Mouse (Mus musculus) hindbrain, embryonic 12.5 days (tissue): Measurements from ENCODE around the gene B230217C12Rik. TPM values are rescaled to one million over a fixed set of nuclear protein-coding genes. Genes with fewer than 3 reads are reported as not detected.

Source experiments
- ATAC-seq: fragments of 200-750 bp; cut with Nextera tagmentation; 2 replicates; pipeline ENCODE4 v1.8.0; 2017; ENCODE audit warnings: moderate TSS enrichment; ENCODE audit not compliant: low FRiP score
- H3K27ac ChIP-seq: fragments of 300-500 bp; sonication (generic); 2 replicates; pipeline ENCODE4 v1.5.1; 2016; ENCODE audit warnings: mild to moderate bottlenecking
- H3K27me3 ChIP-seq: fragments of 300-500 bp; sonication (generic); 2 replicates; pipeline ENCODE4 v1.6.1; 2016; ENCODE audit warnings: mild to moderate bottlenecking
- H3K36me3 ChIP-seq: fragments of 300-500 bp; sonication (generic); 2 replicates; pipeline ENCODE4 v1.6.1; 2016; ENCODE audit warnings: mild to moderate bottlenecking
- H3K4me1 ChIP-seq: fragments of 300-500 bp; sonication (generic); 2 replicates; pipeline ENCODE4 v1.6.1; 2016
- H3K4me2 ChIP-seq: fragments of 300-500 bp; sonication (generic); replicated peaks from 2 replicates; pipeline ENCODE4 v1.6.1; 2016; ENCODE audit warnings: mild to moderate bottlenecking
- H3K4me3 ChIP-seq: fragments of 300-500 bp; sonication (generic); 2 replicates; pipeline ENCODE4 v1.5.1; 2016; ENCODE audit warnings: mild to moderate bottlenecking
- H3K9ac ChIP-seq: fragments of 300-500 bp; sonication (generic); 2 replicates; pipeline ENCODE4 v1.6.1; 2016; ENCODE audit warnings: mild to moderate bottlenecking, moderate library complexity
- H3K9me3 ChIP-seq: fragments of 300-500 bp; sonication (generic); replicated peaks from 2 replicates; pipeline ENCODE4 v1.6.1; 2016; ENCODE audit warnings: mild to moderate bottlenecking
- WGBS: fragments of 180-500 bp; shearing (Covaris S2); methylation state at CpG from one replicate; pipeline ENCODE4 v1.1.7; 2016; 5-methylcytosine and 5-hydroxymethylcytosine counted together
- polyA plus RNA-seq: library from polyadenylated mRNA; unstranded; fragments of >200 nt; fragmentation: Nextera tagmentation; extraction: Ambion mirVana; gene quantifications from 2 replicates; pipeline ENCODE4 v1.2.1, GENCODE M21; 2016

B230217C12Rik gene
- polyA plus RNA-seq, 1 experiment from 2014 or later, result 14.1 TPM

DNA sequence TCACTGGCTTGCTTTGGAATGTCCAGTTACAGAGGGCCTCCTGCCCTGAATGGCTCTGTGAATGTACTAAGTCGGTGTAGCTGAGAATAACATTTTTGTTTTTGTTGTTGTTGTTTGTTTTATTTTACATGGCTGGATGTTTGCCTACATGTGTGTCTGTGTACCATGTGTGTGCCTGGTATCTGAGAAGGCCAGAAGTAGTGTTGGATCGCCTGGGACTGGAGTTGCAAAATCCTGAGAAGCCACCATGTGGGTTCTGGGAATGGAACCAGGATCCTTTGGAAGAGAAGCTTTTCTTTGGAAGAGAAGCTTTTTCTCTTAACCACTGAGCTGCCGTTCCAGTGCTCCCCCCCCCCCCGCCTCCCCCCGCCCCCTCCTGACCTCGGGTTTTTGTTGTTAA lies 38.1 kb upstream of the B230217C12Rik start:
- no peak overlapping the region for H3K27ac ChIP-seq
- H3K4me3 ChIP-seq, result no peak overlapping the region
- H3K4me1 ChIP-seq, result peaks cover 57% of the 10 kb centered on the region
- 0 out of 2 replicates have a peak overlapping the region, but pooled peaks have one; percentile 77 for H3K4me2 ChIP-seq
- no peaks in the 10 kb centered on the region for H3K9me3 ChIP-seq
- peaks cover 9% of the 10 kb centered on the region for H3K36me3 ChIP-seq
- H3K27me3 ChIP-seq, result no peaks in the 10 kb centered on the region
- no peak overlapping the region for H3K9ac ChIP-seq
- no peak for ATAC-seq
- WGBS, result 44% methylated on average over 5 of the region's 6 CpGs

- H3K4me1 ChIP-seq, result peaks cover 67% of the 10 kb centered on the region
- H3K27me3 ChIP-seq, result no peaks in the 10 kb centered on the region
- 80% methylated on average over 5 of the region's 5 CpGs for WGBS
- H3K4me3 ChIP-seq, result no peak overlapping the region
- H3K9ac ChIP-seq, result no peak overlapping the region
- ATAC-seq, result no peak
- H3K4me2 ChIP-seq, result no peak overlapping the region
- H3K27ac ChIP-seq, result no peak overlapping the region
- H3K36me3 ChIP-seq, result peaks cover 20% of the 10 kb centered on the region
- no peaks in the 10 kb centered on the region for H3K9me3 ChIP-seq
Measured at GRCm38 (mm10) chr11:97803847-97804246, 36.7 kb upstream of the B230217C12Rik start.

- no peak for ATAC-seq
- Histone ChIP-seq H3K27me3 (no peaks in the 10 kb centered on the region), H3K4me1 (peaks cover 74% of the 10 kb centered on the region), H3K4me2 (peak overlapping the region; percentile 36), H3K36me3 (peaks cover 27% of the 10 kb centered on the region), H3K4me3 (no peak overlapping the region), H3K9ac (peak overlapping the region; percentile 27; the same call in 1 of the 2 replicates), H3K27ac (peak overlapping the region; percentile 77), H3K9me3 (no peaks in the 10 kb centered on the region)
- 20% methylated on average over 9 of the region's 9 CpGs for WGBS
Measured at GRCm38 (mm10) chr11:97804841-97805661, 35.5 kb upstream of the B230217C12Rik start.

GRCm38 (mm10) chr11:97805662-97806612 lies 34.6 kb upstream of the B230217C12Rik start:
- no peaks in the 10 kb centered on the region for H3K27me3 ChIP-seq
- peak overlapping the region; percentile 39; the same call in 1 of the 2 replicates for H3K9ac ChIP-seq
- peaks cover 27% of the 10 kb centered on the region for H3K36me3 ChIP-seq
- peak overlapping the region; percentile 36 for H3K4me2 ChIP-seq
- peaks cover 79% of the 10 kb centered on the region for H3K4me1 ChIP-seq
- ATAC-seq, result peak; percentile 34; the same call in 1 of the 2 replicates
- no peaks in the 10 kb centered on the region for H3K9me3 ChIP-seq
- H3K27ac ChIP-seq, result peak overlapping the region; percentile 77
- H3K4me3 ChIP-seq, result no peak overlapping the region
- WGBS, result 40% methylated on average over 15 of the region's 15 CpGs

DNA sequence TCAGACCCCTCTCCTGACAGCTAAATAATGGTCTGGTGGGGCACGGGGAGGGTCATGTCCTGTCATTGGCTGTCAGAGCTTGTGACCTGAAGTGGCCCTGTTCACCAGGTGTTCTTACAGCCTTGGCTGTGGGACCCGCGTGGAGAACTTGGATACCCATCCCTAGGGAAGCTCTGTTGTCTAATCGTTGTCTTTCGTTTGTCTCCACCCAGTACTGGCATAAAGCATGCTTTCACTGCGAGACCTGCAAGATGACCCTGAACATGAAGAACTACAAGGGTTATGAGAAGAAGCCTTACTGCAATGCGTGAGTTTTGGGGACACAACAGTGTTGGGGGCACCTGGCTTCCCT lies 34.0 kb upstream of the B230217C12Rik start:
- H3K27me3 ChIP-seq, result no peaks in the 10 kb centered on the region
- H3K4me1 ChIP-seq, result peaks cover 79% of the 10 kb centered on the region
- WGBS, result 57% methylated on average over 7 of the region's 7 CpGs
- peaks cover 27% of the 10 kb centered on the region for H3K36me3 ChIP-seq
- ATAC-seq, result no peak
- H3K4me3 ChIP-seq, result no peak overlapping the region
- H3K27ac ChIP-seq, result peak overlapping the region; percentile 77
- H3K9me3 ChIP-seq, result no peaks in the 10 kb centered on the region
- no peak overlapping the region for H3K9ac ChIP-seq
- H3K4me2 ChIP-seq, result peak overlapping the region; percentile 36; the same call in 1 of the 2 replicates

DNA sequence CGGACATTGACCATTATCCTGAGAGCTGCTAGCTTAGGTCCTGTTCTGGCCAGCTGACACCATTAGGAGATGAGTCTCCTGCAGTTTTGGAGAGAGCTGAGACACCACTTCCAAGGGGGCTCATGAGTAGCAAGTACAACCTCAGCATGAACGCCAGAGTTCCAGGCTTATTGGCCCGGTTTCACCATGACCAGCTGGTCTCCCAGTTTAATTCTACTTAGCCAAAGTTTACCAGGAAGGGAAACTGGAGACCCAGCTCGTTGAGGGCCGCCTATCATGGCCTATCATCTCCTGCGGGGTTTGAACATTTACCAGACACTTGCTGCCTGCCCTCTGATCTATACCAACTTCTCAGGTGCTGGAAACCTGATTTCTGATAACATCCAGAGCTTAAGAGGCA lies 33.0 kb upstream of the B230217C12Rik start:
- no peak for ATAC-seq
- Histone ChIP-seq H3K4me1 (peaks cover 80% of the 10 kb centered on the region), H3K27me3 (no peaks in the 10 kb centered on the region), H3K4me2 (no peak overlapping the region), H3K9ac (no peak overlapping the region), H3K27ac (no peak overlapping the region; the same call in 1 of the 2 replicates), H3K36me3 (peaks cover 27% of the 10 kb centered on the region), H3K9me3 (no peaks in the 10 kb centered on the region), H3K4me3 (no peak overlapping the region)
- 45% methylated on average over 6 of the region's 6 CpGs for WGBS

GRCm38 (mm10) chr11:97808093-97808492 lies 32.5 kb upstream of the B230217C12Rik start:
- H3K4me3 ChIP-seq, result no peak overlapping the region
- no peak for ATAC-seq
- 0 out of 2 replicates have a peak overlapping the region, but pooled peaks have one; percentile 4 for H3K9ac ChIP-seq
- no peaks in the 10 kb centered on the region for H3K9me3 ChIP-seq
- WGBS, result 69% methylated on average over 2 of the region's 2 CpGs
- no peak overlapping the region for H3K4me2 ChIP-seq
- peaks cover 27% of the 10 kb centered on the region for H3K36me3 ChIP-seq
- H3K27me3 ChIP-seq, result no peaks in the 10 kb centered on the region
- peaks cover 85% of the 10 kb centered on the region for H3K4me1 ChIP-seq
- peak overlapping the region; percentile 17 for H3K27ac ChIP-seq

GRCm38 (mm10) chr11:97808621-97809234 lies 31.9 kb upstream of the B230217C12Rik start:
- H3K4me1 ChIP-seq, result peaks cover 91% of the 10 kb centered on the region
- peak overlapping the region; percentile 55; the same call in 1 of the 2 replicates for H3K27ac ChIP-seq
- H3K9ac ChIP-seq, result peak overlapping the region; percentile 18; the same call in 1 of the 2 replicates
- H3K9me3 ChIP-seq, result no peaks in the 10 kb centered on the region
- peaks cover 31% of the 10 kb centered on the region for H3K36me3 ChIP-seq
- no peak overlapping the region for H3K4me3 ChIP-seq
- no peaks in the 10 kb centered on the region for H3K27me3 ChIP-seq
- WGBS, result 36% methylated on average over 5 of the region's 5 CpGs
- no peak for ATAC-seq
- no peak overlapping the region; the same call in 1 of the 2 replicates for H3K4me2 ChIP-seq

- peaks cover 89% of the 10 kb centered on the region for H3K4me1 ChIP-seq
- no peak overlapping the region for H3K4me3 ChIP-seq
- 70% methylated on average over 7 of the region's 7 CpGs for WGBS
- ATAC-seq, result no peak
- peaks cover 39% of the 10 kb centered on the region for H3K36me3 ChIP-seq
- H3K9ac ChIP-seq, result peak overlapping the region; percentile 18; the same call in 1 of the 2 replicates
- peak overlapping the region; percentile 55; the same call in 1 of the 2 replicates for H3K27ac ChIP-seq
- H3K4me2 ChIP-seq, result no peak overlapping the region; the same call in 1 of the 2 replicates
- H3K27me3 ChIP-seq, result no peaks in the 10 kb centered on the region
- H3K9me3 ChIP-seq, result no peaks in the 10 kb centered on the region
Measured at GRCm38 (mm10) chr11:97809235-97810121, 31.1 kb upstream of the B230217C12Rik start.

DNA sequence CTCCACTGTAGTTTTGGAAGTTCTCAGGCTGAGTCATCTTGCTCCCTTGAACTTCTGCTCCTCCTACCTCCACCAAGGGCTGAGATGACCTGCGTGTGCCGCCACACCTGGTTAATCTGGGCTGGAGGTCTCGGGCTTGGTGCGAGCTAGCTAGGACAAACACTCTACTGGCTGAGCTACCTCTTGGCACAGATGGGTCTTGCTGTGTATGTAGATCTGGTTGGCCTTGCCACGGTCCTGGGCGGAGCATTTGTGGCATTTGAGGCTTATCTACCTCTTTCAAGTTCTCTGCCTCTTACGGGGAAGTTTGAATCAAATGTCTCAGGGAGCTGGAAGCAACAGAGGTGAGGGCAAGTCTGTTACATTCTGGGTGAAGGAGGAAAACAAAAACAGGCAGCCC lies 30.2 kb upstream of the B230217C12Rik start:
- H3K36me3 ChIP-seq, result peaks cover 41% of the 10 kb centered on the region
- H3K4me3 ChIP-seq, result no peak overlapping the region
- H3K27me3 ChIP-seq, result no peaks in the 10 kb centered on the region
- WGBS, result 77% methylated on average over 7 of the region's 7 CpGs
- H3K9ac ChIP-seq, result no peak overlapping the region
- H3K4me1 ChIP-seq, result peaks cover 83% of the 10 kb centered on the region
- no peak overlapping the region for H3K4me2 ChIP-seq
- no peak overlapping the region for H3K27ac ChIP-seq
- ATAC-seq, result no peak
- no peaks in the 10 kb centered on the region for H3K9me3 ChIP-seq

DNA sequence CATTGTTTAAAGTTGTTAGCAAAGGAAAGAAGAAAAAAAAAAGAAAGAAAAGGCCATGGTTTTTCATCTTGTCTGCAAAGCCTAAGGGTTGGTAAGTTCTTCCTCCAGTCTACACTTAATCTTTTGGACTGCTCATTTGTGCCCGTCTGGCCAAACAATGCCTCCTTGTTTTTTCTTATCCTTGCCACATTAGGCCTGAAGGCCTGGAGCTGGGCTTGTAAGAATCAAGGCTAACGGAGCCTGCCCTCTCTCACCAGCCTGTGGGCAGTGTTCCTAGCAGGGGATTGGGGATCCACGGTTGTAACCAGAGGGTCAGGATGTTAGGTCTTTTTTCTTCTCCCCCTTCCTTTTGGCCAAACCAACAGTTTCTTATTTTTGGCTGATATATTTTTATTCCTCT lies 29.6 kb upstream of the B230217C12Rik start:
- no peak for ATAC-seq
- Histone ChIP-seq H3K4me3 (no peak overlapping the region), H3K9me3 (no peaks in the 10 kb centered on the region), H3K9ac (no peak overlapping the region), H3K4me2 (no peak overlapping the region; the same call in 1 of the 2 replicates), H3K36me3 (peaks cover 48% of the 10 kb centered on the region), H3K27ac (peak overlapping the region; percentile 95; the same call in 1 of the 2 replicates), H3K4me1 (peaks cover 83% of the 10 kb centered on the region), H3K27me3 (no peaks in the 10 kb centered on the region)
- WGBS, result 15% methylated on average over 3 of the region's 3 CpGs
